Mouse (Mus musculus): Measurements from ENCODE around the gene Gm21915. TPM values are rescaled to one million over a fixed set of nuclear protein-coding genes. Genes with fewer than 3 reads are reported as not detected.

Gene Gm21915
- polyA plus RNA-seq, 1 experiment from 2014 or later = not detected

GRCm38 (mm10) chr9:40675203-40675958 lies 5.0 kb downstream of the Gm21915 start:
- WGBS = 41% methylated on average over 12 of the region's 12 CpGs
- H3K4me3 ChIP-seq (ENCODE audit: low read depth, low read length) = no peak overlapping the region
- H3K27ac ChIP-seq (replicated peaks) = peak overlapping the region; percentile 71
- H3K9me3 ChIP-seq (ENCODE audit: control insufficient read depth, low read length) = no peaks in the 10 kb centered on the region
- ATAC-seq (ENCODE audit: low FRiP score, low TSS enrichment) (peak; percentile 67; the same call in 1 of the 2 replicates), DNase-seq (ENCODE audit: low spot score) (no peak)
- TF ChIP-seq CTCF (IDR thresholded peaks at IDR 0.05; ENCODE audit: low read depth) (no peak), EP300 (optimal IDR thresholded peaks at IDR 0.05) (no peak)
- H3K4me1 ChIP-seq (replicated peaks; ENCODE audit: control insufficient read depth, insufficient read depth) = no peaks in the 10 kb centered on the region
- H3K36me3 ChIP-seq (ENCODE audit: control insufficient read depth, insufficient read depth, low read length) = no peaks in the 10 kb centered on the region
- H3K9ac ChIP-seq (ENCODE audit: low read length) = no peak overlapping the region
- H3K4me2 ChIP-seq (replicated peaks; ENCODE audit: low read depth) = no peak overlapping the region
- H3K27me3 ChIP-seq (ENCODE audit: control insufficient read depth, insufficient read depth, low read length) = no peaks in the 10 kb centered on the region

- Histone ChIP-seq H3K9me3 (ENCODE audit: control insufficient read depth, low read length) (no peaks in the 10 kb centered on the region), H3K27ac (replicated peaks) (no peak overlapping the region), H3K4me1 (replicated peaks; ENCODE audit: control insufficient read depth, insufficient read depth) (no peaks in the 10 kb centered on the region), H3K36me3 (ENCODE audit: control insufficient read depth, insufficient read depth, low read length) (no peaks in the 10 kb centered on the region), H3K4me2 (replicated peaks; ENCODE audit: low read depth) (no peak overlapping the region), H3K27me3 (ENCODE audit: control insufficient read depth, insufficient read depth, low read length) (no peaks in the 10 kb centered on the region), H3K4me3 (ENCODE audit: low read depth, low read length) (no peak overlapping the region), H3K9ac (ENCODE audit: low read length) (no peak overlapping the region)
- TF ChIP-seq CTCF (IDR thresholded peaks at IDR 0.05; ENCODE audit: low read depth) (no peak), EP300 (optimal IDR thresholded peaks at IDR 0.05) (no peak)
- no peak for ATAC-seq (ENCODE audit: low FRiP score, low TSS enrichment)
- no peak for DNase-seq (ENCODE audit: low spot score)
- 61% methylated on average over 4 of the region's 4 CpGs for WGBS
Measured at GRCm38 (mm10) chr9:40678653-40679052, 8.2 kb downstream of the Gm21915 start.

- H3K27ac ChIP-seq (replicated peaks) = peak within 1 kb of the TSS; percentile 91
- H3K36me3 ChIP-seq (ENCODE audit: control insufficient read depth, insufficient read depth, low read length) = no peaks in the 10 kb centered on the region
- no peak for TF ChIP-seq CTCF (IDR thresholded peaks at IDR 0.05; ENCODE audit: low read depth)
- no peak for TF ChIP-seq EP300 (optimal IDR thresholded peaks at IDR 0.05)
- under 1% methylated on average over 43 of the region's 53 CpGs for WGBS
- H3K4me1 ChIP-seq (replicated peaks; ENCODE audit: control insufficient read depth, insufficient read depth) = no peaks in the 10 kb centered on the region
- H3K4me2 ChIP-seq (replicated peaks; ENCODE audit: low read depth) = peak within 1 kb of the TSS; percentile 81
- peak within 1 kb of the TSS; percentile 69 for H3K4me3 ChIP-seq (ENCODE audit: low read depth, low read length)
- no peaks in the 10 kb centered on the region for H3K9me3 ChIP-seq (ENCODE audit: control insufficient read depth, low read length)
- H3K9ac ChIP-seq (ENCODE audit: low read length) = peak within 1 kb of the TSS; percentile 76
- H3K27me3 ChIP-seq (ENCODE audit: control insufficient read depth, insufficient read depth, low read length) = no peaks in the 10 kb centered on the region
- DNase-seq (ENCODE audit: low spot score) = peak; percentile 22
- ATAC-seq (ENCODE audit: low FRiP score, low TSS enrichment) = peak; percentile 66; the same call in 1 of the 2 replicates
Measured at GRCm38 (mm10) chr9:40685801-40686420, 15.5 kb downstream of the Gm21915 start, which contains the start of gene Clmp. TSS of gene Clmp (plus strand) at chr9:40685962.

- DNase-seq (ENCODE audit: low spot score) = peak; percentile 18
- Histone ChIP-seq H3K4me1 (replicated peaks; ENCODE audit: control insufficient read depth, insufficient read depth) (no peaks in the 10 kb centered on the region), H3K9me3 (ENCODE audit: control insufficient read depth, low read length) (no peaks in the 10 kb centered on the region), H3K36me3 (ENCODE audit: control insufficient read depth, insufficient read depth, low read length) (no peaks in the 10 kb centered on the region), H3K27me3 (ENCODE audit: control insufficient read depth, insufficient read depth, low read length) (no peaks in the 10 kb centered on the region), H3K4me3 (ENCODE audit: low read depth, low read length) (peak overlapping the region; percentile 69), H3K9ac (ENCODE audit: low read length) (peak overlapping the region; percentile 76), H3K4me2 (replicated peaks; ENCODE audit: low read depth) (peak overlapping the region; percentile 81), H3K27ac (replicated peaks) (peak overlapping the region; percentile 91)
- peak; percentile 66 for ATAC-seq (ENCODE audit: low FRiP score, low TSS enrichment)
- under 1% methylated on average over 23 of the region's 23 CpGs for WGBS
- TF ChIP-seq CTCF (IDR thresholded peaks at IDR 0.05; ENCODE audit: low read depth) (0 out of 2 replicates have a peak, but pooled peaks have one; percentile 1), EP300 (optimal IDR thresholded peaks at IDR 0.05) (no peak)
Measured at GRCm38 (mm10) chr9:40686421-40686899, 16.0 kb downstream of the Gm21915 start.

GRCm38 (mm10) chr9:40687053-40687452 lies 16.6 kb downstream of the Gm21915 start:
- H3K4me3 ChIP-seq (ENCODE audit: low read depth, low read length) = peak overlapping the region; percentile 69
- no peaks in the 10 kb centered on the region for H3K36me3 ChIP-seq (ENCODE audit: control insufficient read depth, insufficient read depth, low read length)
- no peaks in the 10 kb centered on the region for H3K27me3 ChIP-seq (ENCODE audit: control insufficient read depth, insufficient read depth, low read length)
- 41% methylated on average over 5 of the region's 5 CpGs for WGBS
- H3K27ac ChIP-seq (replicated peaks) = peak overlapping the region; percentile 91; the same call in 1 of the 2 replicates
- H3K4me2 ChIP-seq (replicated peaks; ENCODE audit: low read depth) = peak overlapping the region; percentile 81
- DNase-seq (ENCODE audit: low spot score) = no peak
- H3K9ac ChIP-seq (ENCODE audit: low read length) = peak overlapping the region; percentile 76
- no peak for TF ChIP-seq CTCF (IDR thresholded peaks at IDR 0.05; ENCODE audit: low read depth)
- TF ChIP-seq EP300 (optimal IDR thresholded peaks at IDR 0.05) = no peak
- no peaks in the 10 kb centered on the region for H3K9me3 ChIP-seq (ENCODE audit: control insufficient read depth, low read length)
- no peak for ATAC-seq (ENCODE audit: low FRiP score, low TSS enrichment)
- H3K4me1 ChIP-seq (replicated peaks; ENCODE audit: control insufficient read depth, insufficient read depth) = no peaks in the 10 kb centered on the region
